Mouse (Mus musculus) lung, adult 18-20 months (tissue): ENCODE measurements around the gene Ccdc15.

Experiments used
- DNase-seq, 2 experiments: peaks; one replicate each; pipeline ENCODE4 v3.0.0; 2022; ENCODE audit warnings: mixed read lengths in 2 of 2

Gene Ccdc15

DNA sequence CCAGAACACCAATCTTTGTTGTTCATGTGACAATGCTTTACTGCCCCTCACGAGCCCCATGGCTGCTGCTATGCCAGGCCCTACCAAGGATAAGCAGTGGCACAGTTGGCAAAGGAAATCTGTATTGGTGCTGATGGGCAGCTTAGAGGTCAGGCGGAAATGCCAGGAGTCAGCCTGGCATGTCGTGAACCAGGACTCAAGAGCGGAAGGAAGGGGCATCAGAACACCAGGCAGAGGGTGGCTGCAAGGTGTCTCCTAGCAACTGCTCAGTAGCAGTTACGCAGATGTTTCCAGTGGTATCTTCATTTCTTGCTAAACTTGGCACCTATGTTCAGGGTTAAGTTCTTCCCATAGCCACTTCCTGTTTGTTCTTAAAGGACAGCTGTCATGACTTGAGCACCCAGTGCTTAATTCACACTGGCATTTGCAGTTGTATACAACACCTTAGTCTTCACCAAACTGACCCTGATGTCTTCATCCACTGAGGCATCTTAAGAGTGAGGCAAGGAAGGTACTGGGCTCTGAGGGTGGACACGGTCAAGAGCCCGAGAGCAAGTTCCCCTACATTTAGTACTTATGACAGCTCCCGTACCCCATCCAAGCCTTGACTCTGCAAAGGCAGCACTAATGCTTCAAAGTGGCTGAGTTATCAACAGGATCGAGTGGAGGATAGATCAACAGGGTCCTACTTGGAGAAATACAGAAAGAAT is 117.6 kb downstream of the Ccdc15 start:
- no peak for DNase-seq

DNA sequence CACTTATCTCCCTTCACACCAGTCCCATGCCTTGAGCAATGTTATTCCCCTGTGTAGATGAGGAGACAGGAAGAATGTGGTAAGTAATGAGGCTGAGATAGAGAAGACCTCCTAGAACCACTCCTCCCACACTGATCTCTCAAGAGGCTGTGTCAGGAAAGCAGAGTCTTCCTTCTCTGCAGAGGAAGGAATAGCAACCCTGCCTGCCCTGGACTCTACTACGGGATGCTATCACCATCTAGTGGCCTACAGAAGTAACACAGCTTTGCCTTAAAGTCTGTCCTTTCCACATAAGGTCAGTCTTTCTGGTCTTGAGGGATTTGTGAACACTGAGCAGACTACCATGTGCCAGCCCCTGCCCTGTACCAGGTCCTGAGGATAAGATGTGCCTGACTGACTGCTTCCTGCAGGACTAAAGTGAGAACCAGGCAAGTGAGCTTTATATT is 118.3 kb downstream of the Ccdc15 start:
- DNase-seq = peak; percentile 46 to 57
